Mouse (Mus musculus) forebrain, postnatal 0 days (tissue): ENCODE results near the gene Gjc3. TPM values are rescaled to one million over a fixed set of nuclear protein-coding genes. Genes with fewer than 3 reads are reported as not detected.

Experiments
- ATAC-seq: fragments of 200-750 bp; cut with Nextera tagmentation; 2 replicates; pipeline ENCODE4 v1.8.0; 2017; ENCODE audit warnings: mild to moderate bottlenecking, moderate library complexity
- DNase-seq: peaks from one replicate; pipeline ENCODE4 v3.0.0-alpha.2; 2015
- H3K27ac ChIP-seq: fragments of 300-500 bp; sonication (generic); 2 replicates; pipeline ENCODE4 v1.5.1; 2014; ENCODE audit warnings: low read depth, mild to moderate bottlenecking, antibody characterized with exemption, low read length, moderate library complexity, mixed read lengths
- H3K27me3 ChIP-seq: fragments of 300-500 bp; sonication (generic); 2 replicates; pipeline ENCODE4 v1.6.1; 2014; ENCODE audit warnings: mild to moderate bottlenecking, low read length, mixed read lengths; ENCODE audit not compliant: insufficient read depth
- H3K36me3 ChIP-seq: fragments of 300-500 bp; sonication (generic); 2 replicates; pipeline ENCODE4 v1.6.1; 2014; ENCODE audit warnings: mild to moderate bottlenecking, moderate library complexity; ENCODE audit not compliant: insufficient read depth
- H3K4me1 ChIP-seq: fragments of 300-500 bp; sonication (generic); 2 replicates; pipeline ENCODE4 v1.6.1; 2014; ENCODE audit warnings: antibody characterized with exemption; ENCODE audit not compliant: insufficient read depth
- H3K4me2 ChIP-seq: fragments of 300-500 bp; sonication (generic); 2 replicates; pipeline ENCODE4 v1.6.1; 2014; ENCODE audit warnings: low read depth, mild to moderate bottlenecking, moderate library complexity
- H3K4me3 ChIP-seq: fragments of 300-500 bp; sonication (generic); 2 replicates; pipeline ENCODE4 v1.5.1; 2014; ENCODE audit warnings: low read depth, low read length, mixed read lengths
- H3K9ac ChIP-seq: fragments of 300-500 bp; sonication (generic); 2 replicates; pipeline ENCODE4 v1.6.1; 2014; ENCODE audit warnings: mild to moderate bottlenecking
- H3K9me3 ChIP-seq: fragments of 300-500 bp; sonication (generic); 2 replicates; pipeline ENCODE4 v1.6.1; 2016; ENCODE audit warnings: low read length
- CTCF ChIP-seq: sonication (generic); IDR thresholded peaks from 2 replicates; pipeline ENCODE4 v1.5.1; 2016; ENCODE audit warnings: antibody characterized with exemption, control low read depth, low read depth
- WGBS: fragments of 180-500 bp; shearing (Covaris S2); extraction: QIAGEN DNeasy Blood & Tissue Kit; methylation state at CpG from one replicate; pipeline ENCODE4 v1.1.7; 2014; 5-methylcytosine and 5-hydroxymethylcytosine counted together
- polyA plus RNA-seq: library from polyadenylated mRNA; unstranded; fragments of >200 nt; fragmentation: Nextera tagmentation; extraction: Ambion mirVana; gene quantifications from 2 replicates; pipeline ENCODE4 v1.2.1, GENCODE M21; 2015
- total RNA-seq: library from RNA; depleted of rRNA; stranded (reverse); fragments of >200 nt; gene quantifications from 2 replicates; pipeline ENCODE4 v1.2.3, GENCODE M21; 2014; rRNA removed

Gene Gjc3
- total RNA-seq, result 0.77 and 0.95 TPM in 2 replicates
- 0.26 and 0.64 TPM in 2 replicates for polyA plus RNA-seq

DNA sequence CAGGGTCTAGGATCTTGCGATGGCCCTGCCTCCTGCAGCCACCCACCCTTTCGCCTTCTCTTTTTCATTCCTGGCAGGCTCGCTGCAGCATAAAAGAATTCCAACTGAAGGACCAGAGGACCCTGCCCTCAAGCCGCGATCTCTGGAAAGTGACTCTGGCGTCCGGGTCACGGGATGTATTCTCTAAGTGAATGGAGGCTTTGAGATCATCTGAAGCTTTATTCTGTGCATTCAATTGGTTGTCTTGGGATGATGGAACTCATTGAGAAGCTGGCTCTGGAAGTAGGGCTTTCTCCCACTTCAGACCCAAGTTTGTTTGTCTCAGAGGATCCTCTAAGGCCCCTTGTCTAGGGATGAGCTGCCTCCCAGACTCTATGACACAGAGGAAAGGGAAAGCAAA, at the start of gene Gjc3:
Gjc3 (minus strand) TSS at position 154 of the 400 bp plus-strand sequence.
- Histone ChIP-seq H3K36me3 (no peaks in the 10 kb centered on the region), H3K27ac (no peak within 1 kb of the TSS), H3K4me2 (no peak within 1 kb of the TSS), H3K4me3 (no peak within 1 kb of the TSS), H3K9ac (no peak within 1 kb of the TSS), H3K9me3 (no peaks in the 10 kb centered on the region), H3K27me3 (no peaks in the 10 kb centered on the region), H3K4me1 (no peaks in the 10 kb centered on the region)
- ATAC-seq, result no peak
- no peak for TF ChIP-seq CTCF
- WGBS, result 59% methylated on average over 8 of the region's 8 CpGs
- DNase-seq, result no peak

DNA sequence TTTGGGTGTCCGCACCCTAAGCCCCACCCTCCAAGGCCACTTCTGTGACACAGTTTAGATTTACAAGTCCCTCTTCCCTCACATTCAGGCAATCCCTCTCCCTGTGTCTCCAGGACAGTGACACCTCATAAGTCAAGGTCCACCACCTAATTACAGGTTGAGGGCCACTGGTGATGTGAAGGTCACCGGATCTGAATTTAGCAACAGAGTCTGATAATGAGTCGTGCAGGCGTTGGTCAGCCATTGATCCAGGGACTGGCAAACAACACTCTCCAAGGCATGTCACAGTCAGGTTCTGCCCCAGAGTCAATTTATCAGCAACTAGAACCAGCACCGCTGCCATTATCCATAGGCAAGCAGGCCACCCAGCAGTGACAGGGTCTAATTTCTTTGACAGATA, 49.5 kb upstream of the Gjc3 start:
- DNase-seq (no peak), ATAC-seq (no peak)
- H3K27me3 ChIP-seq, result no peaks in the 10 kb centered on the region
- no peak overlapping the region for H3K27ac ChIP-seq
- no peak overlapping the region for H3K4me2 ChIP-seq
- no peak overlapping the region for H3K9ac ChIP-seq
- no peaks in the 10 kb centered on the region for H3K4me1 ChIP-seq
- WGBS, result 94% methylated on average over 5 of the region's 5 CpGs
- H3K4me3 ChIP-seq, result no peak overlapping the region
- no peaks in the 10 kb centered on the region for H3K9me3 ChIP-seq
- H3K36me3 ChIP-seq, result no peaks in the 10 kb centered on the region
- no peak for TF ChIP-seq CTCF

- no peak for TF ChIP-seq CTCF
- no peaks in the 10 kb centered on the region for H3K4me1 ChIP-seq
- DNase-seq (no peak), ATAC-seq (no peak)
- no peak overlapping the region for H3K4me3 ChIP-seq
- no peak overlapping the region for H3K27ac ChIP-seq
- no peaks in the 10 kb centered on the region for H3K27me3 ChIP-seq
- H3K36me3 ChIP-seq, result no peaks in the 10 kb centered on the region
- H3K4me2 ChIP-seq, result no peak overlapping the region
- no peak overlapping the region for H3K9ac ChIP-seq
- WGBS, result 84% methylated on average over 5 of the region's 5 CpGs
- H3K9me3 ChIP-seq, result no peaks in the 10 kb centered on the region
Observed at GRCm38 (mm10) chr5:138009437-138009836, 46.5 kb upstream of the Gjc3 start.

DNA sequence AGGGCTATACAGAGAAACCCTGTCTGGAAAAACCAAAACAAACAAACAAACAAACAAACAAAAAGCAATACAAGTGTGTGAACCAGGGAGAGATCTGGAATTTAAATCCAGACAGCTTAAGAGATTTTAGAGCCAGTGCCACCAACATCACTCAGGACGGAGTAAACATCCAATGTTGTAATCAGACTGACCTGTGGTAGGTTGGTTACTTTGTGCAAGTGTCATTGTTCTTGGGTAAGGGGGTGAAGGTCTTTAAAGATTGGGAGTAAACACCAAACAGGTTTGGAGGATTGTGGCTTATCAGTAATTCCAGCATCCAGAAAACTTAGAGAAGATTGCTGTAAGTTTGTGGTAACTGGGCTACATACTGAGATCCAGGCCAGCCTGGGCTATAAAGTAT, 23.5 kb upstream of the Gjc3 start:
- no peak for TF ChIP-seq CTCF
- H3K4me1 ChIP-seq, result no peaks in the 10 kb centered on the region
- H3K27me3 ChIP-seq, result no peaks in the 10 kb centered on the region
- no peaks in the 10 kb centered on the region for H3K36me3 ChIP-seq
- H3K9me3 ChIP-seq, result no peaks in the 10 kb centered on the region
- no peak overlapping the region for H3K4me2 ChIP-seq
- no peak overlapping the region for H3K9ac ChIP-seq
- WGBS, result 81% methylated on average over 1 of the region's 1 CpGs
- no peak overlapping the region for H3K4me3 ChIP-seq
- no peak overlapping the region for H3K27ac ChIP-seq
- no peak for DNase-seq
- ATAC-seq, result no peak

GRCm38 (mm10) chr5:137981300-137981699, 18.4 kb upstream of the Gjc3 start, which contains the start of gene Azgp1:
Gene Azgp1, plus strand, starts transcription at chr5:137981520.
- WGBS, result 72% methylated on average over 4 of the region's 4 CpGs
- Histone ChIP-seq H3K36me3 (no peaks in the 10 kb centered on the region), H3K4me2 (no peak within 1 kb of the TSS), H3K4me3 (no peak within 1 kb of the TSS), H3K9ac (no peak within 1 kb of the TSS), H3K27ac (no peak within 1 kb of the TSS), H3K4me1 (no peaks in the 10 kb centered on the region), H3K27me3 (no peaks in the 10 kb centered on the region), H3K9me3 (no peaks in the 10 kb centered on the region)
- ATAC-seq (no peak), DNase-seq (no peak)
- TF ChIP-seq CTCF, result no peak

GRCm38 (mm10) chr5:137979081-137979480, 16.2 kb upstream of the Gjc3 start:
- ATAC-seq (no peak), DNase-seq (no peak)
- Histone ChIP-seq H3K4me1 (no peaks in the 10 kb centered on the region), H3K27ac (no peak overlapping the region), H3K9me3 (no peaks in the 10 kb centered on the region), H3K4me3 (no peak overlapping the region), H3K27me3 (no peaks in the 10 kb centered on the region), H3K9ac (no peak overlapping the region), H3K4me2 (no peak overlapping the region), H3K36me3 (no peaks in the 10 kb centered on the region)
- WGBS, result 68% methylated on average over 2 of the region's 2 CpGs
- TF ChIP-seq CTCF, result no peak

DNA sequence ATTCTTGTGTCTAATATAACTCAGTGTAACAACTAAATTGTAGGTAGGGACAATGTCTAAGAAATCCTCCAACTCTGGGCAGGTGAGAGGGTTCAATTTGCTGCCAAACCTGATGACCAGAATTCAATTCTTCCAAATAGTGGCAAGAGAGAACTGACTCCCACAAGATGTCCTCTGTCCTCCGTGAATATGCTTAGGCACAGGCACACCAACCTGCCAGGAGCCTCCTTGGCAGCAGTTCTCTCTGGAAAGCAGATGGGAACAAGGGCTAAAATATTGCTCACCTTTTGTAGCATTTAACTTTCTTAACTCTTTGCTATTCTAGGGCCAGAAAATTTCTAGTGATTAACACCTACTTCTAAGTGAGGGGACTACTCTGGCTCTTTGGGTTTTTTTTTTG, 14.4 kb upstream of the Gjc3 start:
- WGBS, result 31% methylated on average over 1 of the region's 1 CpGs
- TF ChIP-seq CTCF, result no peak
- no peak overlapping the region for H3K4me2 ChIP-seq
- no peak overlapping the region for H3K27ac ChIP-seq
- DNase-seq (no peak), ATAC-seq (no peak)
- H3K4me3 ChIP-seq, result no peak overlapping the region
- no peak overlapping the region for H3K9ac ChIP-seq
- H3K36me3 ChIP-seq, result no peaks in the 10 kb centered on the region
- no peaks in the 10 kb centered on the region for H3K4me1 ChIP-seq
- no peaks in the 10 kb centered on the region for H3K9me3 ChIP-seq
- no peaks in the 10 kb centered on the region for H3K27me3 ChIP-seq

- Histone ChIP-seq H3K4me3 (no peak overlapping the region), H3K27me3 (no peaks in the 10 kb centered on the region), H3K9me3 (no peaks in the 10 kb centered on the region), H3K4me2 (no peak overlapping the region), H3K27ac (no peak overlapping the region), H3K36me3 (no peaks in the 10 kb centered on the region), H3K4me1 (no peaks in the 10 kb centered on the region), H3K9ac (no peak overlapping the region)
- no peak for TF ChIP-seq CTCF
- WGBS, result 54% methylated on average over 1 of the region's 1 CpGs
- no peak for ATAC-seq
- DNase-seq, result no peak
Observed at GRCm38 (mm10) chr5:137975434-137975833, 12.5 kb upstream of the Gjc3 start.
